Mouse (Mus musculus) ES-Bruce4 (cell line): ENCODE data around the gene Mex3d.

Source experiments
- CTCF ChIP-seq: IDR thresholded peaks from one replicate; pipeline ENCODE4 v1.8.1; 2011; ENCODE audit warnings: low read depth, low read length
- POLR2A ChIP-seq: IDR thresholded peaks from one replicate; pipeline ENCODE4 v1.8.1; 2011; ENCODE audit warnings: low read length; ENCODE audit not compliant: insufficient read depth

DNA sequence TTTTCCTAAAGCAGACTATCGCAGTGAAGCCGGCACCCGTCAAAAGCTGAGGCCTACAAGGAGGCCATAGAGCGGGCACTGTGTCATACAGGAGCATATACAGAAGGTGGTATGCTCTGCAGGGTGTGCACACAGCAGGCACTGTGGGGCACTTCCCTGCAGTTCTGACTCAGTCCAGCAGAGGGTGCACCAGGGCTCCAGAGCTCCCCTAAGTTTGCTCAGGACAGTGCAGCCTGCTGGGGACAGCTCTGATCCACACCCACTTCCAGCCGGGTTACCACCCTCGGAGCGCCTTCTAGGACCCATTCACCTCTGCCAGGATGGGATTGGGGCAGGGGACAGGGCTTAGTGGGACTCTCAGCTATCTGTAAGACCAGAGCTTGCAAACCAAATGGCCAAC is 37.2 kb downstream of the Mex3d start:
- TF ChIP-seq POLR2A, result no peak
- TF ChIP-seq CTCF, result peak; percentile 93
